Mouse (Mus musculus): ENCODE data around the gene Stag3.

GRCm38 (mm10) chr5:138241511-138241910, 38.5 kb upstream of the Stag3 start:
- TF ChIP-seq CTCF (IDR thresholded peaks at IDR 0.05; ENCODE audit: insufficient read depth, low read length) (no peak), POLR2A (IDR thresholded peaks at IDR 0.05; ENCODE audit: borderline replicate concordance, extremely low read depth, low read depth, low read length) (no peak)
